Mouse (Mus musculus) small intestine, adult 2 months (tissue): ENCODE measurements around the gene Fbp1.

Experiments used
- CTCF ChIP-seq: fragments of 200-500 bp; IDR thresholded peaks from 2 replicates; pipeline ENCODE4 v1.5.1; 2012; ENCODE audit warnings: low read depth, mild to moderate bottlenecking, control low read depth, inconsistent platforms, low read length, moderate library complexity, mixed read lengths; ENCODE audit not compliant: insufficient replicate concordance, insufficient read length; ENCODE audit errors: extremely low read depth
- POLR2A ChIP-seq: fragments of 200-500 bp; IDR thresholded peaks from 2 replicates; pipeline ENCODE4 v1.6.1; 2012; ENCODE audit warnings: low read depth, mild to moderate bottlenecking, control low read depth, inconsistent platforms, low read length, moderate library complexity

- TF ChIP-seq CTCF, result no peak
- no peak for TF ChIP-seq POLR2A
Observed at GRCm38 (mm10) chr13:62865651-62866315, 22.3 kb downstream of the Fbp1 start.
